Mouse (Mus musculus) megakaryocyte, embryonic 14.5 days (primary cell): ENCODE measurements at regions not wholly inside any gene's neighbourhood (a gene's known extent, or its start where the extent isn't known, plus 50 kb on each side); places are given as distances from the start of the nearest gene placed in this dataset.

Source experiments
- FLI1 ChIP-seq: IDR thresholded peaks from 2 replicates; pipeline ENCODE4 v1.6.1; 2012; ENCODE audit warnings: low read length, inconsistent platforms, mixed read lengths
- GATA1 ChIP-seq: IDR thresholded peaks from 3 replicates; pipeline ENCODE4 v1.6.1; 2012; ENCODE audit warnings: mixed read lengths, low read length, inconsistent platforms, borderline replicate concordance

GRCm38 (mm10) chr4:100700002-100700401 is 76.5 kb upstream of the Cachd1 start:
- TF ChIP-seq GATA1 (no peak), FLI1 (no peak)
